Mouse (Mus musculus) layer of hippocampus, postnatal 14 days (tissue): ENCODE measurements around the gene Chsy1. TPM values are rescaled to one million over a fixed set of nuclear protein-coding genes. Genes with fewer than 3 reads are reported as not detected.
A peak's percentile ranks its signal among the peaks of the same experiment; 100 is the strongest.

Source experiments
- DNase-seq, 2 experiments: peaks; one replicate each; pipeline ENCODE4 v3.0.0; 2021 to 2022; ENCODE audit warnings: low spot score in 2 of 2, mixed read lengths in 1 of 2
- total RNA-seq, 2 experiments: library from RNA; stranded (reverse); gene quantifications; 2 replicates each; pipeline ENCODE4 v1.2.3; 2021

Gene Chsy1
- total RNA-seq, 2 experiments from 2014 or later, result 20.4 to 20.5 TPM

DNA sequence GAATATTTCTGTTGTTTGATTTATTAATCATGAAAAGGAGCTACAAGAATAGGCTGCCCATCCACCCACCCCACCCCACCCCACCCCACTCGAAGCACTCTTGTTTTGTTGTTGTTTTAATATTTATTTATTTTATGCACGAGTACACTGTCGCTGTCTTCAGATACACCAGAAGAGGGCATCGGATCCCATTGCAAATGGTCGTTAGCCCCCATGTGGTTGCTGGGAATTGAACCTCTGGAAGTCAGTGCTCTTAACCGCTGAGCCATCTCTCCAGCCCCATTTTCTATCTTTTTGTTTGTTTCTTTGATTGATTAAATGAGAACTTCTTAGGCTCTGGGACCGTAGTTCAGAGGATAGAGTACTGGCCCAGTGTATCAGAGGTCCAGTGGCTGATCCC, 1.4 kb upstream of the Chsy1 start:
- DNase-seq, result no peak

DNA sequence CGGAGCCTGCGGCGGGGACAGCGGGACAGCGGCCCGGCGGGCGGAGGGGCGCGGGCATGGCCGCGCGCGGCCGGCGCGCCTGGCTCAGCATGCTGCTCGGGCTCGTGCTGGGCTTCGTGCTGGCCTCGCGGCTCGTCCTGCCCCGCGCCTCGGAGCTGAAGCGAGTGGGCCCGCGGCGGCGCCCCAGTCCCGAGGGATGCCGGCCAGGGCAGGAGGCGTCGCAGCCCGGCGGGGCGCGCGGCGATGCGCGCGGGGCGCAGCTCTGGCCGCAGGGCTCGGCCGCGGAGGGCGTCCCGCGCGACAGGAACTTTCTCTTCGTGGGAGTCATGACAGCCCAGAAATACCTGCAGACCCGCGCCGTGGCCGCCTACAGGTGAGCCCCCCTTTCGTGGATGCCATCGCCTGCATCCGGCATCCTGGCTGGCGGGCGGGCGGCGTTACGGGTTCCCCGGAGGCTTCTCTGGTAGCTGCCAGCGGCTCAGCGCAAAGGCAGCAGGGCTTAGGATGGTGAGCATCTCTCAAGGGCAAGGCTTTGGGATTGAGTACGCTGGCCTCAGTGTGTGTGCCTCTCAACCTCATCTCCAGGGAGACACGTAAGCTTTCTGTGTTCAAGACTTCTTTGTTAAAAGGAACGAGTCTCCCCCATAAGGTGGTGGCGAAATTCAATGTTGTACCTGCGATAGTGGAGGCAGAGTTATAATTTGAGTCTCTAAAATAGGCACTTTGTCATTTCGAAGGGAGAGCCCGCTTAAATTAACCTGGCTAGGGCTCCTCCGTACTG, 730 bp downstream of the Chsy1 start:
- DNase-seq, result peak in 1 of 2 experiments; percentile 34

DNA sequence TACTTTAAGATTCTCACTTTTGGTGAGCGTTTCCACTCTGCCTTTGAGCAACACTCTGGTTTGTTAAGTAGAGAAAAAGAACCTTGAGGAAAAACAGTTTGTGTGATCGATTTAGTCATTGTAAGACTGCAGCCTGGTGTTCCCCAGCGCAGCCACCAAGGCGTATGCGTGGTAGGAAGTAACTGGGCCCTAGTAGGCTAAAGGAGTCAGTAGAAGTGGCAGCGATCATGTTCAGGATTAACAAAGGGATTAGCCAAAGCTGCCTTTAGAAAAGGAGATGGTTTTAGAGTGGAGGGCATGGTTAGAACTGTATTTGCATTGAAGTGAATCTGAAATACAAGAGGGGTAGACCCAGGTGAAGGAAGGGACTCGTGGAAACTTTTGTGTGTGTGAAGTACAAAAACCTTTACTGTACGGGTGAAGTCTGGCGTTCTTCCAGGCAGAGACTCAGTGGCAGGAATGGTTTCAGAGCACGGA, 1.4 kb downstream of the Chsy1 start:
- no peak for DNase-seq

DNA sequence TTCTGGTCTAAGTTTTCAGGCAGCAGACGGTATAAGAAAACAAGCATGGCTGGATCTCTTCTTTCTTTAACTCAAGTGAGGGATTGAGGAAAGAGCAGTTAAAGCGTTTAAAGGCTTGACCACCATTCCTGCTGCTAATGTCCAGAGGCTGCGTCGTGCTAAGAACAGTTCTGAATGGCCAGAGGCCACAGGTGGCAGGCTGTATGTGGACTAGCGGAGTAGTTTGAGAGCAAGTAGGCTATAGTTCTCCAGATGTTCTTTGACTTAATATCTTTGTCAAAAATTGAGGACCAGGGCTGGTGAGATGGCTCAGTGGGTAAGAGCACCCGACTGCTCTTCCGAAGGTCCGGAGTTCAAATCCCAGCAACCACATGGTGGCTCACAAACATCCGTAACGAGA, 1.9 kb downstream of the Chsy1 start:
- DNase-seq, result no peak

DNA sequence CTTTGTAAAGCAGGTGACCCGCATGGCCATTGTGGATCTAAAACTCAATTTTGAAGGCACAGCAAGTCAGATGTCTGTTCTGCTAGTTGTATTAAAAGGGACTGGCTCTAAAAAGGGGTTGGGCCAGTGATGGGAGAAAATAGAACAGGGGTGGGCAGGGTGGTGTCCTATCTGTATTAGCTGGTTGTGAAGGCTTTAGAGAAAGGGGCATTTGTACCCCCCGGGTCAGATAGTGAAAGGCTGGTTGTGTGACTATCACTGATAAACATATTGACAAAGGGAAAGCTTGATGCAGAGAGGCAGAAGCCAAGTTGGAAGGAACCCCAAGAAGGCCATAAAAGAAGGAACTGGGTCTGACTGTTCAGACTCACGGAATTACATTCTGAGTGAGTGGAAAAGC, 4.2 kb downstream of the Chsy1 start:
- DNase-seq, result no peak

DNA sequence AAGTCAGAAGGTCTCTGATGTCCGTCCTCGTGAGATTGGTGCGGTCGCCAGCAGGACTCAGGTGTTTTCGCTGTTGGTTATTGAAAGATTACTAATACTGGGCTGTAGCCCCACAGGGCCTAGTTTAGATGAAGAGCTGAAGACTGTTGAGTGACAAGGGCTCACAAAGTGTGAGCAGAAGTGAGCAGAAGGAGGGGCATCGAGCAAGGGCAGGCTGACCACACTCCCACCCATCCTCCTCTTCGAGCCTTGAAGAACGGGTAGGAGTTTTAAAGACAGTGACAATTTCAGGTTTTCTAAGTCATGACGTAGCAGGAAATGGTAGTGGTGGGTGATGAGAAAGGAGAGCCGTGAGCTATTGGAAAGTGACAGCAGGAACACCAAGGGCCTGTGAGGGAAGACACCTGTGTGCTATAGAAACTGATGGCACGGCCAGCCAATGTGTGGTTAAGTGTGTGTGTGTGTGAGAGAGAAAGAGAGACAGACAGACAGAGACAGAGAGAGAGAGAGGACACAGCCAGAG, 6.6 kb downstream of the Chsy1 start:
- no peak for DNase-seq

DNA sequence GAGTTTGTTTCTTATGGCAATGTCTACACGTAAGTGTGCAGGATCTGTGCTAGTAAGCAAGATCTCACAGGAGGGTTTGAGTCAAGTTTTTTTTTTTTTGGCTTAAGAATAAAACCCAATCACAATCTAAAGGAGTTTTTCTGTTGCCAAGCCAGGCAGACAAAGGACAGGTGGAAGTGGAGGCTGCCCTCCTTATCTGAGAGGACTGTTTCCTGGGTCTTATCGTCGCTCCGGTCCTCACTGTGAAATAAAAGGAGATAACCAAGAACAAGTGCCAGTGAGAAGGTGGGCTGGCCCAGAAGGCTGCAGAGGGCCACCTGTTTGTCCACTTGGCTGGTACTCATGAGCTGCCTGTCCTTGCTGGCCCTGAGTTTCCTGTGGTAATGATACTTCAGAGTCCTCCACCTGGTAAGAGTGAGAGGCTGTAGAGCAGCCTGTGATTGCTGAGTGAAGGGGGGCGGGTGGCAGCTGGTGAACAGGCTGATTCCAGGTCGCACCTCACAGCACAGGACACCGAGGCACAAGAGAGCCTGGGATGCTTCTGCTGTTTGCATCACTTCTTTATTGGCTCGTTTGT, 7.7 kb downstream of the Chsy1 start:
- DNase-seq, result no peak

DNA sequence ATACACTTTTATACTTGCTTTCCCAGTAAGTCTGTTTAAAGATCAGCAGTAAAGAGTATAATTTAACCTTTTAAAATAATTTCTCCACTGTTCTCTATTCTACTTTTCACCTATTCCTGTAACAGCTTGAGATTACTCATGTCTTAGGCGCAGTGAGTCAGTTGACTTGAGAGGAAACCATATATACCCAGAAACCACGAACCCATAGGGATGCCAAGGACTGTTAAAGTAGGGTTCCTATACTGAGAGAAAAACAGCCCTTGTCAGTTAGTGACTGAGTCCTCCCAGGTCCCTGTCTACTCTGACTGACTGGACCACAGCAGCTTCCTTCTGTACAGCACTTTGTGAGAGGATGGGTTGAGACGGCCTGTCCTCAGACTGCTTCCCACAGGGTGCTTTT, 8.7 kb downstream of the Chsy1 start:
- DNase-seq, result no peak

DNA sequence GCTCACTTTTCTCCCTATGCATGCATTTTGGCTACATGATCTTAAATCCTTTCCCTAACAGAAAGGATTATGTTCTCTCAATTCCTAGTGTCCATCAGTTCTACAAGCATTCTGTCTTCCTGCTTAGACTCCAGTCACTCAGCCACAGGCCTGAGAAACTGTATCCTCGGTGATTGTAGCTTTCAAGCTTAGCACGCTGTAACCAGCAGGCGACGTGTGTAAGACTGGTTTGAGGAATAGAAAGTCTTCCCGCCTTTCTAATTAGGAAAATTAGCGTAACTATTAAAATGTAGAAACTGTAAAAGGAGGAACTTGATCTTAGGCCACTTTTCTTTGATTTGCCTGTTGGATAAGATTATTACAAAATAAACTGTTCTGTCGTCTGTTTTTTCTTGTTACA, 9.5 kb downstream of the Chsy1 start:
- DNase-seq, result no peak

DNA sequence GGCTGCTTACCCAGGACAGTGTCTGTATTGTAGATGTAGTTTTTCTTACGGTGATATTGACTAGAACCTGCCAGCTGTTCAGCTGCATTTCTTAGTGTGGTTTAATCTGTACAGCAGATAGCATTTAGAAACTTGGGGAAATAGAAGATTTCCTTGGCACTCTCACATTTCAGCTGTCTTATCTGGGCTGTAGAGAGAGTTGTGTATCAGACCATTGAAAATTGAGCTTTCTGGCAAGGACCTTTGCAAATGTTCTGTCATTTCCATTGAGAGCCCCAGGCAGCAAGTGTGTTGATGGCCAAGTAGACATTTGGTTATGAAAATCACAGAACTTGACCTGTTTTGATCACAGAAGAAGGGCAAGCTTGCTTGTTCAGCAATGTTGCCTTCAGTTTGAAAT, 10.8 kb downstream of the Chsy1 start:
- no peak for DNase-seq

DNA sequence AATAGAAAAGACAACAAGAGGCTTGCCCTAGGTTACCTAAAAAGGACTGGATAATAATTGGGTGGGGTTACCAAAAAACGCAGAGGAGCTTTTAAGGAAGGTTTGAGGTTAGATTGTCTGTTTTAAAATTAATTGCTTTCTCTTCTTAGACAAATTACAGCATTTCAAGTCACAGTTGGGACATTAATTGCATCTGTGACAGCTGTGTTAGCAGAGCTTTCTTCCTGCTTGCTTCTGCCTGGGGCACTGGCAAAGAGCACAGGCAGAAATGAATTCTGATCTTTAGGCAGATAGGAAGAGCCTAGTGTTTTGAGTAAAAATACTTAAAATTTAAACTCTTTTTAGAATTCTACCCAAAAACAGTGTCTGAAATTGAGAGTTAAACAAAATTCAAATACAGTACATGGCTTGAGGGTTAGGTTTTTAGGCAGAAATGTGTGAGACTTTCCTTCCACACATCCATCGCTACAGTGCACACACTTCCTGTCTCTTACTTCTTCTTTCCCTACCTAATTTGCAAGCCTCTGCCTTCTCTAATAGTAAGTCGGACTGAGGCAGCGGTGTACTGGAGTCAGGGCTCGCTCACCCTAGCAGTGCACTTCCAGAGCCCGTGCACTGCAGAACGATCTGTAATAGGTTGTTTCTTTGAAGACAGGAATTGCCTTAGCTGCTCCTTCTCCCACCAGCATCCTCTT, 11.5 kb downstream of the Chsy1 start:
- DNase-seq, result no peak

DNA sequence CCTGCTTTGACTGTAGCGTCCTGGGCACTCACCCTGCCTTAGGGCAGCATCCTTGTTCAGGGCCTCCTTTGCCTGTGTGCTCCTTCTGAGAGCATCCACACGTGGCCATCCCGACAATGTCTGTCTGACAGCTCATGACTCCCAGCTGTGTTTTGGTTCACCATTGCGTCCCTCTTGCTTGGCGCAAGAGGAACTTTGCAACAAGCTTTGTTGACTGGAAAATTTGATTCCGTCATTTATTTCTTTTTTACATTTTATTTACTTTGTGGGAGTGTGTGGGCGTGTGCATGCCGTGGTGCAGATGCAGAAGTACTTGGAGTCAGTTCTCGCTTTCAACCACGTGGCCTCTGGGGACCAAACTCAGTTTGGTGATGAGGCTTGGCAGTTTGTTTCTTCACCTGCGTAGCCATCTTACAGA, 15.2 kb downstream of the Chsy1 start:
- DNase-seq, result no peak

DNA sequence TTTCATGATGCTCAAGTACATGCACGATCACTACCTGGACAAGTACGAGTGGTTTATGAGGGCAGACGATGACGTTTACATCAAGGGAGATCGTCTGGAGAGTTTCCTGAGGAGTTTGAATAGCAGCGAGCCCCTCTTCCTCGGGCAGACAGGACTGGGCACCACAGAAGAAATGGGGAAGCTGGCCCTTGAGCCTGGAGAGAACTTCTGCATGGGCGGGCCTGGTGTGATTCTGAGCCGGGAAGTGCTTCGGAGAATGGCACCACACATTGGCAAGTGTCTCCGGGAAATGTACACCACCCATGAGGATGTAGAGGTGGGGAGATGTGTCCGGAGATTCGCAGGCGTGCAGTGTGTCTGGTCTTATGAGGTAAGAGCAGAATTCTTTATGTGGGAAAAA, 16.1 kb downstream of the Chsy1 start:
- no peak for DNase-seq

DNA sequence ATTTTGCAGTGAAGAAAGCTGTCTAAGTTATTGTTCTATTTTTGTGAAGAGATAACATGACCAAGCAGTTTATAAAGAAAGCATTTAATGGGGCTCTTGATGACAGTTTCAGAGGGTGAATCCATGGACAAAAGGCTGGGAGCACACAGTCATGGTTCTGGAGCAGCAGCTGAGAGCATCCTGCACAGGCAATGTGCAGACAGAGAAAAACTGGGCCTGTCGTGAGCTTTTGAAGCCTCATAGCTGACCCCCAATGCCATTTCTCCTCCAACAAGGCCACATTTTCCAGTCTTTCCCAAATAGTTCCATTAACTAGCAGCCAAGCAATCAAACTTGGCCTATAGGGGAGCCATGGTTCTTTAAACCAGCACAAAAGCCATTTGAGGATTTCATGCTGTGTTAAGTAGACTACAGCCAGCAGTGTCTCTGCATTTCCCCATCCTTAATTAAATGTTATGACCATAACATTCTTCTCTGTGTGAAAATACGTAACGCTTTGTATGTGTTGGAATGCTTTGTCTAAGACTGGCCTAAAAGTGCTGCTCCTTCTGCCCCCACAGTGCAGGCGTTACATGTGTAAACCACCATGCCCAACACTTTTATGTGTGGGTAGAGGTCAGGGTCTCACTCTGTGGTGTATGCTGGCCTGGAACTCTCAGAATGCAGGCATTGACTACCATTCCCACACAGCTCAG, 18.8 kb downstream of the Chsy1 start:
- DNase-seq, result no peak

DNA sequence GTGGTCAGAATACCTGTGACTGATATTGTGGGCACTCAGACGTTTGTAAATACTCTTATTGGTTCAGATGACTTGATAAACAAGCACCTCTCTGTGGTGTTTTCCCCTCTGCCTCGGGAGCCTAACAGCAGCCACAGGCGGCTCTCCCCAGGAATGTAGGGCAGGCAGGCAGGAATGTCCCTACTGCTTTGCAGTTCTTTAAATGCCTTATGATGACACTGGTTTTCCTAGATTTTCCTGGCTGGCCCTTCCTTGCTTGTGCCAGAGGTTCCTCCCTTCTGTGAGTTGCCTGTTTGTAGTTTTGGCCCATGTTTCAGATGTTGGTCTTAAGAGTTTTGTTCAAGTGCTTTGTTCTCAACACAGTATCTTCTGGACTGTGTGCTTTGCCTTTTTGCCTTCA, 19.5 kb downstream of the Chsy1 start:
- no peak for DNase-seq

DNA sequence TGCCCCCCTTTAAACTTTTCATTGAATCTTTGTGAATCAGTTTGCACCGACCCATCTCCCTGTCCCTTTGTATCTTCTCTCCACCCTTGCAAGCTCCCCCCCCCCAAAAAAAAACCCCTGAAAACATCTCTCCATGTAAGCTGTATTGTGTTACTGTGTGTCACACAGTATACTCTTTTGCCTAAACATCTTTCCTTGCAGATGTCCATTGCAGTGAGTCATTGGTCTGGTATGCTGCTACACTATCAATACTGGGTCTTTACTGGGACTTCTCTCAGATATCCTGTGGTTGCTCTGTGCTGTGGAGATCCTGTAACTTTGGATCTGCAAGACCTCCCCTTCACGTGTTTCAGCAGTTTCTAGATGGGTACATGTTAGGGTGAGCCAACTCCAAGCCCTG, 21.0 kb downstream of the Chsy1 start:
- DNase-seq, result no peak

DNA sequence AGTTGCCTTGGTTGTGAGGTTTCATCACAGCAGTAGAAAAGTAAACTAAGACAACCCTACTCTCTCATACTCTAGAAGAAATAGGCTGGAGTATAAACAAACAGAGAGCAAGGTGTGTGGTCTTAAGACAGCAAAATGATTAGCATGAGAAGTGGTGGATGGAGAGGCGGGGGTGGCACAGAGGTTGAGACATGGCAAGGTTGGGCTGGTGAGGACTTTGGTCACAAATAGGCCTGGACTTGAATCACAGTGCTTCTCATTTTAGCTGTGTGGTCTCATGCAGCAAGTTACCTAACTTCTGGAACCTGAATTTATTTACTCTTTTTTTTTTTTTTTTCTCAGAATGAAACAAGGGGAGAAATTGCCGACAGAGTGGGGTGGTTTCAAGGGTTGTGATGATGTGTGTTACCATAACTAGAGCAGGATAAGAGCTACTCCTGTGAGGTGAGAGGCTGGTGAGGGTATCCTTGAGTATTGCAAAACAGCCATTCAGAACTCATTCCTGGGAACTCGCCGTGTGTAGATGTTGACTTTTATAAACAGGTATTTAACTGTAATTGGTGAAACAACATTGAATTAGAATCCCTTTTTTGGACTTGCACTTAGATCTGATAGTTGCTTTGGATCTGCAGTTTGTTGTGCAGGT, 22.6 kb downstream of the Chsy1 start:
- no peak for DNase-seq

DNA sequence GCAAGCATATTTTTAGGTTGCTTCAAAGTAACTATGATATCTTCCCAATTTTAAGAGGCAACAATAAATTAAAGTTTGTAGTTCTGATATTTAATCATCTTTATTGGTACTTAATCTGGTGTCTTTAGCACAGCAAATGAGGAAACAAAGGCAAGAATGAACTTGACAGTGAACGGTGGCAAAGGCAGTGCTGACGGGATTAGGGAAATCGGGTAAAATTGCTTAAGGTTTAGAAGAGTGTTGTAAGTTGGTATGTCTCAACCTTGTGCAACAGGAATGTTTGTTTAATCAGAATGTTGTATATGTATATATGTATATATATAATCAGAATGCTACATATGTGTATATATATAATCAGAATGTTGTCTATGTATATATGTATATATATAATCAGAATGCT, 24.8 kb downstream of the Chsy1 start:
- no peak for DNase-seq

DNA sequence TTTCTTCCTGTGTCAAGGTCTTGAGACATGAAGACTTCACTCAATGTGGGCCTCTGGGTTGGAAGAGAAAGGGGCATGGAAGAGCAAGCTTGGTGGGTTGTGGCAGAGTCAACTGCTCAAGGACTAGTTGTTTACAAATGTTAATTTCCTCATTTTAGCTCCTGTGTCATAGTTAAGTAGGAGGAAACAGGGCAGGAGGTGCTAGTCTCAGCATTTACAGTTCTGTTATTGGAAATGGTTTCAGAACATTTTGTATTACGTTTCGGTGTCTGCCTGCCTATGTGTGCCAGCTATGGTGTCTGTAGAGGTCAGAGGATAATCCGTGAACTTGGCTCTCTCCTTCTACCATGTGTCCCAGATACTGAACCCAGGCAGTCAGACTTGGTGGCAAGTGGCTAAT, 26.3 kb downstream of the Chsy1 start:
- no peak for DNase-seq

DNA sequence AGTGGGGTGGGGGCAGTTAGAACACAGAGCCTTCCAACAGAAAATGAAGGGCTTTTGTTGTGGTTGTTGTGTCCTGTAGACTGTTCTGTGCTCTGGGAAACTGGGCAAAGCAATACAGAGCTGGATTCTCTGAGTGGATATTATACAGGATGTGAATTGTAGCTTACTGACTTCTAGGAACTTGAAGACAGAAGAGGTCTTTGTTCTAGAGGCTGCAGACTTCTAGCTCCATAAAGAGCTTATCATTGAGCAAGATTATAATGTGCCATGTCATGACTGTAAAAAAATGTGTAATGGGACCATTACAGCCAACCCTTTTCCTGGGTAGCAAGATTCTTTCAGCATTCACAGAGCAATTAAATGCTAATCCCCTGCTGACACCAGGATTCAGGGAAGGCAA, 26.9 kb downstream of the Chsy1 start:
- DNase-seq, result no peak

DNA sequence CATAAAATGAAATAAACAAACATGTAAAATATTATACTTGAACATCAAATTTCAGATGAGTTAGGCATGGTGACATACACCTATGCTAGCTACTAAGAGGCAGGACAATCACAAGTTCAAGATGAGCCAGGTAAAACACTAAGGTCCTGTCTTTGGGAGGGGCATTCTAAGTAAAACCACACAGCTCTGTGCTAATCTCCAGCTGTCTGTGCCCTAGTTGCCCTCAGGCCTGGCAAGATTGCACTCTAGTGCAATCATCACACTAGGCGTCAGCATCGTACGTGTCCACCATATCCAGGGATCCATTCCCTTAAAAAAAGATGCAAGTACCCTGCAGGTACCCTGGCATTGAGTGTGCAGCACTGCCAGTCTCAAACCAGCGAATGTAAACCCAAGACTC, 28.0 kb downstream of the Chsy1 start:
- DNase-seq, result no peak
